Mouse (Mus musculus) hindbrain, embryonic 11.5 days (tissue): ENCODE results near the gene Kansl2. TPM values are rescaled to one million over a fixed set of nuclear protein-coding genes. Genes with fewer than 3 reads are reported as not detected.

Source experiments
- ATAC-seq: fragments of 200-750 bp; cut with Nextera tagmentation; 2 replicates; pipeline ENCODE4 v1.8.0; 2017; ENCODE audit warnings: mild to moderate bottlenecking, moderate TSS enrichment, moderate library complexity; ENCODE audit not compliant: low FRiP score
- DNase-seq: peaks from one replicate; pipeline ENCODE4 v3.0.0-alpha.2; 2015; ENCODE audit warnings: low spot score
- H3K27ac ChIP-seq: fragments of 300-500 bp; sonication (generic); 2 replicates; pipeline ENCODE4 v1.5.1; 2014; ENCODE audit warnings: mild to moderate bottlenecking, low read depth, low read length
- H3K27me3 ChIP-seq: fragments of 300-500 bp; sonication (generic); 2 replicates; pipeline ENCODE4 v1.6.1; 2014; ENCODE audit warnings: mild to moderate bottlenecking, low read length, moderate library complexity, mixed read lengths; ENCODE audit not compliant: control insufficient read depth, insufficient read depth
- H3K36me3 ChIP-seq: fragments of 300-500 bp; sonication (generic); 2 replicates; pipeline ENCODE4 v1.6.1; 2014; ENCODE audit warnings: mild to moderate bottlenecking, low read length, moderate library complexity, mixed read lengths; ENCODE audit not compliant: control insufficient read depth, insufficient read depth
- H3K4me1 ChIP-seq: fragments of 300-500 bp; sonication (generic); replicated peaks from 2 replicates; pipeline ENCODE4 v1.6.1; 2014; ENCODE audit warnings: low read length, mixed read lengths; ENCODE audit not compliant: control insufficient read depth, insufficient read depth
- H3K4me2 ChIP-seq: fragments of 300-500 bp; sonication (generic); replicated peaks from 2 replicates; pipeline ENCODE4 v1.6.1; 2014; ENCODE audit warnings: mild to moderate bottlenecking, low read depth, low read length
- H3K4me3 ChIP-seq: fragments of 300-500 bp; sonication (generic); 2 replicates; pipeline ENCODE4 v1.5.1; 2014; ENCODE audit warnings: low read depth, low read length
- H3K9ac ChIP-seq: fragments of 300-500 bp; sonication (generic); 2 replicates; pipeline ENCODE4 v1.6.1; 2014; ENCODE audit warnings: low read depth, low read length
- H3K9me3 ChIP-seq: fragments of 300-500 bp; sonication (generic); 2 replicates; pipeline ENCODE4 v1.6.1; 2016; ENCODE audit warnings: low read length; ENCODE audit not compliant: control insufficient read depth
- WGBS: fragments of 180-500 bp; shearing (Covaris S2); extraction: QIAGEN DNeasy Blood & Tissue Kit; methylation state at CpG from one replicate; pipeline ENCODE4 v1.1.7; 2014; 5-methylcytosine and 5-hydroxymethylcytosine counted together
- polyA plus RNA-seq: library from polyadenylated mRNA; unstranded; fragments of >200 nt; fragmentation: Nextera tagmentation; extraction: Ambion mirVana; gene quantifications from 2 replicates; pipeline ENCODE4 v1.2.1, GENCODE M21; 2014

The Kansl2 gene
- polyA plus RNA-seq, 1 experiment from 2014 or later: 127 TPM

- Histone ChIP-seq H3K9me3 (no peaks in the 10 kb centered on the region), H3K27ac (no peak overlapping the region), H3K4me1 (no peaks in the 10 kb centered on the region), H3K4me3 (peak overlapping the region; percentile 76), H3K4me2 (peak overlapping the region; percentile 77), H3K27me3 (no peaks in the 10 kb centered on the region), H3K36me3 (no peaks in the 10 kb centered on the region), H3K9ac (peak overlapping the region; percentile 92; the same call in 1 of the 2 replicates)
- ATAC-seq (no peak), DNase-seq (no peak)
- WGBS: 73% methylated on average over 7 of the region's 7 CpGs
Measured at GRCm38 (mm10) chr15:98569216-98569615, 35.2 kb upstream of the Kansl2 start.

- Histone ChIP-seq H3K27me3 (no peaks in the 10 kb centered on the region), H3K27ac (peak overlapping the region; percentile 87), H3K36me3 (no peaks in the 10 kb centered on the region), H3K9ac (peak overlapping the region; percentile 92), H3K4me2 (peak overlapping the region; percentile 77), H3K9me3 (no peaks in the 10 kb centered on the region), H3K4me1 (no peaks in the 10 kb centered on the region), H3K4me3 (peak overlapping the region; percentile 76)
- ATAC-seq (peak; percentile 55), DNase-seq (peak; percentile 36)
- WGBS: 15% methylated on average over 22 of the region's 22 CpGs
Measured at GRCm38 (mm10) chr15:98568256-98569033, 34.4 kb upstream of the Kansl2 start.

GRCm38 (mm10) chr15:98567278-98568134 is 33.4 kb upstream of the Kansl2 start:
- Histone ChIP-seq H3K36me3 (no peaks in the 10 kb centered on the region), H3K9ac (peak overlapping the region; percentile 92), H3K9me3 (no peaks in the 10 kb centered on the region), H3K27me3 (no peaks in the 10 kb centered on the region), H3K4me2 (peak overlapping the region; percentile 77), H3K27ac (peak overlapping the region; percentile 87), H3K4me3 (peak overlapping the region; percentile 93), H3K4me1 (no peaks in the 10 kb centered on the region)
- ATAC-seq (peak; percentile 97), DNase-seq (peak; percentile 99)
- WGBS: under 1% methylated on average over 87 of the region's 88 CpGs

GRCm38 (mm10) chr15:98566973-98567277 is 32.9 kb upstream of the Kansl2 start:
- Histone ChIP-seq H3K27me3 (no peaks in the 10 kb centered on the region), H3K27ac (peak overlapping the region; percentile 87), H3K4me1 (no peaks in the 10 kb centered on the region), H3K36me3 (no peaks in the 10 kb centered on the region), H3K9ac (peak overlapping the region; percentile 82), H3K4me3 (peak overlapping the region; percentile 93), H3K4me2 (peak overlapping the region; percentile 77), H3K9me3 (no peaks in the 10 kb centered on the region)
- DNase-seq (no peak), ATAC-seq (no peak)
- WGBS: 0% methylated on average over 15 of the region's 15 CpGs

GRCm38 (mm10) chr15:98557186-98557585 is 23.1 kb upstream of the Kansl2 start:
- Histone ChIP-seq H3K36me3 (peaks cover 2% of the 10 kb centered on the region; the same call in 1 of the 2 replicates), H3K27me3 (no peaks in the 10 kb centered on the region), H3K9ac (no peak overlapping the region), H3K4me3 (no peak overlapping the region), H3K4me1 (no peaks in the 10 kb centered on the region), H3K27ac (no peak overlapping the region), H3K9me3 (no peaks in the 10 kb centered on the region), H3K4me2 (no peak overlapping the region)
- WGBS: 94% methylated on average over 5 of the region's 5 CpGs
- ATAC-seq (no peak), DNase-seq (no peak)

GRCm38 (mm10) chr15:98555881-98556280 is 21.8 kb upstream of the Kansl2 start:
- Histone ChIP-seq H3K9me3 (no peaks in the 10 kb centered on the region), H3K4me2 (no peak overlapping the region), H3K4me3 (no peak overlapping the region), H3K27me3 (no peaks in the 10 kb centered on the region), H3K27ac (no peak overlapping the region), H3K36me3 (peaks cover 6% of the 10 kb centered on the region), H3K9ac (no peak overlapping the region), H3K4me1 (no peaks in the 10 kb centered on the region)
- DNase-seq (no peak), ATAC-seq (no peak)
- WGBS: 95% methylated on average over 4 of the region's 4 CpGs

GRCm38 (mm10) chr15:98552758-98553157 is 18.7 kb upstream of the Kansl2 start:
- ATAC-seq (no peak), DNase-seq (no peak)
- Histone ChIP-seq H3K27me3 (no peaks in the 10 kb centered on the region), H3K4me3 (no peak overlapping the region), H3K27ac (no peak overlapping the region), H3K4me1 (no peaks in the 10 kb centered on the region), H3K9me3 (no peaks in the 10 kb centered on the region), H3K36me3 (peaks cover 4% of the 10 kb centered on the region), H3K4me2 (no peak overlapping the region), H3K9ac (no peak overlapping the region)
- 87% methylated on average over 2 of the region's 2 CpGs for WGBS

GRCm38 (mm10) chr15:98546843-98547242 is 12.8 kb upstream of the Kansl2 start:
- Histone ChIP-seq H3K27me3 (no peaks in the 10 kb centered on the region), H3K36me3 (peaks cover 19% of the 10 kb centered on the region), H3K9ac (no peak overlapping the region), H3K27ac (no peak overlapping the region), H3K4me2 (no peak overlapping the region), H3K9me3 (no peaks in the 10 kb centered on the region), H3K4me1 (no peaks in the 10 kb centered on the region), H3K4me3 (no peak overlapping the region)
- WGBS: 94% methylated on average over 5 of the region's 5 CpGs
- DNase-seq (no peak), ATAC-seq (no peak)
